Mouse (Mus musculus): ENCODE results near the gene Dido1. TPM values are rescaled to one million over a fixed set of nuclear protein-coding genes. Genes with fewer than 3 reads are reported as not detected.

Dido1 gene
- polyA plus RNA-seq, 1 experiment from 2014 or later, result 30.3 TPM

DNA sequence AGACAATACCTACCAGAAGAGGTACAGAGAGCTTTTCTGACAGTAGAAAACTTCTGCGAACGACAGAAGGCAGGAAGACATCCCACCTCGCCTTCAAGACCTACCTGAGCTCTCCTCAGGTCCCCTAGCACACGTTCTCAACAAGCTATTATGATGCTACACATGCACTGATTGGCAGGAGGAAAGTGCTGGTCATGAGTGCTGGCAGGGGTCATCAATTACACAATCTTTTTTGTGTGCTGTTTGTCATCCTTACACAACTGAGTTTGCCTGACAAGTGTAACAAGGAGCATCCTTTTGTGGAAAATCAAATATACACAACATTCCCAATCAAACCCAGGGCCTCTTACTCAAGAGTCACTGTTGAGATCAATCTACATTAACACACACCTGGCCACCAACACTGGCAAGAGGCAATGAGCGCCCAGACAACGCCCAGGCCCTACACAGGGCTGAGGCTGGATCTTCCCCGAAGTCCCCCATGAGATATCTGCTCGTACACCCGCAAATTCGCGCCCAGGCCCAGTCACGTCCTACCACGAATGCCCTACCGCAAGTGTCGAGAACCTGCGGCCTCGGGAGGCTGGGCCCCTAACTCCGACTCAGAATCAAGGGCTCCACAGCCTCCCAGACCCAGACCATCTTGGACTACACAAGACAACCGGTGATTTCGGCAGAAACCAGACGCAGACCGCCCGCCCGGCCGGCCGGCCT lies 8.6 kb downstream of the Dido1 start:
- no peak for ATAC-seq
- peaks cover 29% of the 10 kb centered on the region for H3K4me1 ChIP-seq (replicated peaks; ENCODE audit: control insufficient read depth, insufficient read depth, low read length)

DNA sequence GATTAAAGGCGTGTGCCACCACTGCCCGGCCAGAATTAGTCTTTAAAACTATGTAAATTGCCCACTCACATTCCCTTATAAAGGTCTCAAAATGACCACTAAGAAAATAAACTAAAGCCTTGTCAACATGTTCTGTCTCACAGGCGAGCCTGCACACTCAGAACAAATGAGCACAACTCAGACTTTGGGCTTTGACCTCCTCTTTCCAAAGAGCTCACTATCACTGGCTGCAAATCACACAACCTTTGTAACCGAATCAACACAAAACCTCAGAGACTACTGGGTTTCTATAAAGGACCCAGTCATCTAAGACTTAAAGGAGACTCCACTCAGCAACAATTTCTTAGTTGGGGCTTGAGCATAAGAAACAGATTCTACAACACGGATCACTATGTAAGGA lies 9.3 kb downstream of the Dido1 start:
- peaks cover 29% of the 10 kb centered on the region for H3K4me1 ChIP-seq (replicated peaks; ENCODE audit: control insufficient read depth, insufficient read depth, low read length)
- H3K27me3 ChIP-seq (replicated peaks; ENCODE audit: control insufficient read depth, insufficient read depth, low read length), result no peaks in the 10 kb centered on the region
- no peaks in the 10 kb centered on the region for H3K36me3 ChIP-seq (ENCODE audit: control insufficient read depth, insufficient read depth)
- peak overlapping the region; percentile 99 for H3K4me2 ChIP-seq (ENCODE audit: low read length)
- 78% methylated on average over 5 of the region's 5 CpGs for WGBS
- H3K9me3 ChIP-seq (ENCODE audit: control insufficient read depth, low read length), result no peaks in the 10 kb centered on the region
- no peak overlapping the region for H3K27ac ChIP-seq (ENCODE audit: low read length)
- peak overlapping the region; percentile 98 for H3K4me3 ChIP-seq (replicated peaks; ENCODE audit: low read length)
- H3K9ac ChIP-seq (replicated peaks; ENCODE audit: low read depth, low read length), result peak overlapping the region; percentile 98
- no peak for ATAC-seq

More for the DNA sequence above, 8.6 kb downstream of the Dido1 start:
- Histone ChIP-seq H3K27me3 (replicated peaks; ENCODE audit: control insufficient read depth, insufficient read depth, low read length) (no peaks in the 10 kb centered on the region), H3K9ac (replicated peaks; ENCODE audit: low read depth, low read length) (peak overlapping the region; percentile 98), H3K36me3 (ENCODE audit: control insufficient read depth, insufficient read depth) (no peaks in the 10 kb centered on the region; the same call in 1 of the 2 replicates), H3K4me2 (ENCODE audit: low read length) (peak overlapping the region; percentile 99), H3K4me3 (replicated peaks; ENCODE audit: low read length) (peak overlapping the region; percentile 98), H3K9me3 (ENCODE audit: control insufficient read depth, low read length) (no peaks in the 10 kb centered on the region), H3K27ac (ENCODE audit: low read length) (peak overlapping the region; percentile 93)
- WGBS, result 6% methylated on average over 26 of the region's 26 CpGs

DNA sequence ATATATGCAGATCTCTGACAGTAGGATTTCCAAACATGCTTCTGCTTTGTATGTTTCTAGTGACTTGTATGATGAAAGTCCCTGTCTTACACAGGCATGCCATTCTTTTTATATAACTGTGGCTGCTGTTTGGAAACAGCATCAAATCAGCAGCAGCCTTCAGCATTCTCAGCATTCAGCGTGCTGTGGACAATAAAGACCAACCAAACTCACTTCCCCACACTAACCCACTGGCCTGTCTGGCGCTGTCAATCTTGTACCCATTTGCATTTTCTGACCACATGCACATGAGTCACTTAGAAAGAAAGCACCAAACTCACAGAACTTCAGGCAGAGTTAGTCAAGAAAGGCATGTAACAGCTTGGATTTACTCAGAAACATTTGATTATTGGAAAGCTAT lies 14.6 kb downstream of the Dido1 start:
- ATAC-seq, result no peak
- 55% methylated on average over 2 of the region's 2 CpGs for WGBS
- H3K4me3 ChIP-seq (replicated peaks; ENCODE audit: low read length), result no peak overlapping the region

DNA sequence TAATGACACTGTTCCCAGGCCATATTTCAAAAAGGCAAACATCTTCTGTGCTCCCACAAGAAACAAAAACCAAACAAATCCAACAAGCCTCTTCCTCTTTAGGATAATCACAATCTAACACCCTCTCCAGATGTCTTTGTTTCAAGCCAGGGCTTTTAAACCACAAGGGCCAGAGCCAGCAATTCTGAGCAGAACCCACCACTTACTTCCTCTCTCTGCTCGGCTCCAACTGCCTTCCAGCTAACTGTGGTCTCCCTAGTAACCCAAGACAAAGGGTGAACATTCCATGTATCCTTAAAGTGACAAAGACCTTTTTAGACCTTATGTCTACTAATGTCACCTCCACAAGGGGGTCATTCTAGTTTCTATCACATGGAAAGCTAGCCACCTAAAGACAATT lies 17.2 kb downstream of the Dido1 start:
- H3K36me3 ChIP-seq (ENCODE audit: control insufficient read depth, insufficient read depth), result peaks cover 20% of the 10 kb centered on the region
- H3K9me3 ChIP-seq (ENCODE audit: control insufficient read depth, low read length), result no peaks in the 10 kb centered on the region
- peaks cover 12% of the 10 kb centered on the region for H3K4me1 ChIP-seq (replicated peaks; ENCODE audit: control insufficient read depth, insufficient read depth, low read length)
- WGBS, result 0% methylated on average over 1 of the region's 1 CpGs
- H3K4me3 ChIP-seq (replicated peaks; ENCODE audit: low read length), result no peak overlapping the region
- peak; percentile 40; the same call in 1 of the 2 replicates for ATAC-seq
- peak overlapping the region; percentile 8; the same call in 1 of the 2 replicates for H3K27ac ChIP-seq (ENCODE audit: low read length)
- H3K9ac ChIP-seq (replicated peaks; ENCODE audit: low read depth, low read length), result no peak overlapping the region
- no peak overlapping the region for H3K4me2 ChIP-seq (ENCODE audit: low read length)
- H3K27me3 ChIP-seq (replicated peaks; ENCODE audit: control insufficient read depth, insufficient read depth, low read length), result no peaks in the 10 kb centered on the region

More for the DNA sequence above, 14.6 kb downstream of the Dido1 start:
- H3K4me1 ChIP-seq (replicated peaks; ENCODE audit: control insufficient read depth, insufficient read depth, low read length), result peaks cover 20% of the 10 kb centered on the region
- no peak overlapping the region for H3K4me2 ChIP-seq (ENCODE audit: low read length)
- H3K9ac ChIP-seq (replicated peaks; ENCODE audit: low read depth, low read length), result no peak overlapping the region
- H3K36me3 ChIP-seq (ENCODE audit: control insufficient read depth, insufficient read depth), result no peaks in the 10 kb centered on the region
- H3K27me3 ChIP-seq (replicated peaks; ENCODE audit: control insufficient read depth, insufficient read depth, low read length), result no peaks in the 10 kb centered on the region
- no peaks in the 10 kb centered on the region for H3K9me3 ChIP-seq (ENCODE audit: control insufficient read depth, low read length)
- H3K27ac ChIP-seq (ENCODE audit: low read length), result no peak overlapping the region

DNA sequence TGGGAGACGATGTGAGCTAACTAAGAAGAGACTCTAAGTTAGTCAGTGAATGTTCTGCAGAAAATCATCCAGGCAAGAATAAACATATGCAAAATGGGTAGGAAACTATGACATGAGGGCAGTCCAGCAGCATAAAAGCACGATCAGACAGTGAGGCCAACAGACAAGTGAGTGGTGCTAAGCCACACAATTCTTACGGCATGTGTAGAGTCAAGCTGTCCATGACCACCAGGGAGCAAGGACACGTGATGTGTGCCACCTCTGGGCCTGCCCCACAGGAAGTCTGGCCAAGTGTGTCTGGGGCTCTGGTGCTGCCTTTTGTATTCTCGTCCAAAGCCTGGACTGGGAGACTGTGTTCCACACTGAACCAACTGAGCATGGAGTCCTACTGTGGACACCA lies 20.0 kb downstream of the Dido1 start:
- no peak overlapping the region for H3K4me2 ChIP-seq (ENCODE audit: low read length)
- no peaks in the 10 kb centered on the region for H3K9me3 ChIP-seq (ENCODE audit: control insufficient read depth, low read length)
- peaks cover 9% of the 10 kb centered on the region for H3K4me1 ChIP-seq (replicated peaks; ENCODE audit: control insufficient read depth, insufficient read depth, low read length)
- whole genome bisulfite sequencing, result 85% methylated on average over 5 of the region's 5 CpGs
- H3K27me3 ChIP-seq (replicated peaks; ENCODE audit: control insufficient read depth, insufficient read depth, low read length), result no peaks in the 10 kb centered on the region
- H3K4me3 ChIP-seq (replicated peaks; ENCODE audit: low read length), result no peak overlapping the region
- ATAC-seq, result no peak
- H3K9ac ChIP-seq (replicated peaks; ENCODE audit: low read depth, low read length), result no peak overlapping the region
- no peak overlapping the region for H3K27ac ChIP-seq (ENCODE audit: low read length)
- peaks cover 38% of the 10 kb centered on the region for H3K36me3 ChIP-seq (ENCODE audit: control insufficient read depth, insufficient read depth)

DNA sequence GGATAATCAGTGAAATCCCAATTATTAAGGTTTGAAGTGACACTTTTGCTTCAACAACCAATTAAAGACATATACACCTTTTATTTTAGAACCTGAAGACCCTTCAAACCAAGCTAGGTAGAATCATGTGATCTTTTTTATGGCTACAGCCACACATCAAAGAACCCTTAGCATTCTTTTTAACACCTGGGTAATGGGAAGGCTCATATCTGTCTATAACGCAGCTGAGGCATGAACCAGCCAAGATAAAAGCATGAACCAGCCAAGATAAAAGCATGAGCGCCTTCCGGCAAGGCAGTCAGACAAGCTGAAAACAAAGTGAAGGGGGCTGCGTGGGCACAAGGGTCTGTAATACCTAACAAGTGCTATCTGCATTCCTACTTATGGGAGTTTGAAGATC lies 25.8 kb downstream of the Dido1 start:
- Histone ChIP-seq H3K27me3 (replicated peaks; ENCODE audit: control insufficient read depth, insufficient read depth, low read length) (no peaks in the 10 kb centered on the region), H3K4me1 (replicated peaks; ENCODE audit: control insufficient read depth, insufficient read depth, low read length) (no peaks in the 10 kb centered on the region), H3K36me3 (ENCODE audit: control insufficient read depth, insufficient read depth) (peaks cover 58% of the 10 kb centered on the region), H3K4me2 (ENCODE audit: low read length) (no peak overlapping the region), H3K27ac (ENCODE audit: low read length) (no peak overlapping the region), H3K4me3 (replicated peaks; ENCODE audit: low read length) (no peak overlapping the region), H3K9ac (replicated peaks; ENCODE audit: low read depth, low read length) (no peak overlapping the region), H3K9me3 (ENCODE audit: control insufficient read depth, low read length) (no peaks in the 10 kb centered on the region)
- WGBS, result 90% methylated on average over 4 of the region's 4 CpGs
- ATAC-seq, result no peak

DNA sequence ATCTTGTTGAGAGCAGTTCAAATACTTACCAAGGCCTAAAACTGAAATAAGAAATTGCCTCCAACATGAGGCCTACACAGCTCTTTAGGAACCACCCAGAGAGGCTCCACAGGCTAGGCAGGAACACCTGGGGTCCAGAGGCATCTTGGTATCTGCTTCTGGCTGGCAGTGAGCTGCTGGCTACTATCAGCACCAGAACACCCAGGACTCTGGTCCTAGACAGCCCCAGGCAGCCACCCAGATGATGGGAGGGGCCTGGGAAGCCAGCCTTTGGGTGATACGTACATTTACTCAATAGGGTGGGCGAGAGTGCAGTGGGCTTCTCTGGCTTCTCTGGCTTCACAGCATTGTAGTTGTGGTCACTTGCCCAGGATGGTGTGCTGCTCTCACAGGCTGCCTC lies 26.3 kb downstream of the Dido1 start:
- no peaks in the 10 kb centered on the region; the same call in 1 of the 2 replicates for H3K4me1 ChIP-seq (replicated peaks; ENCODE audit: control insufficient read depth, insufficient read depth, low read length)
- no peak for ATAC-seq
- no peak overlapping the region for H3K27ac ChIP-seq (ENCODE audit: low read length)
- peaks cover 53% of the 10 kb centered on the region for H3K36me3 ChIP-seq (ENCODE audit: control insufficient read depth, insufficient read depth)
- H3K4me3 ChIP-seq (replicated peaks; ENCODE audit: low read length), result no peak overlapping the region
- no peak overlapping the region for H3K4me2 ChIP-seq (ENCODE audit: low read length)
- H3K9me3 ChIP-seq (ENCODE audit: control insufficient read depth, low read length), result no peaks in the 10 kb centered on the region
- 90% methylated on average over 2 of the region's 2 CpGs for WGBS
- no peak overlapping the region for H3K9ac ChIP-seq (replicated peaks; ENCODE audit: low read depth, low read length)
- no peaks in the 10 kb centered on the region for H3K27me3 ChIP-seq (replicated peaks; ENCODE audit: control insufficient read depth, insufficient read depth, low read length)

DNA sequence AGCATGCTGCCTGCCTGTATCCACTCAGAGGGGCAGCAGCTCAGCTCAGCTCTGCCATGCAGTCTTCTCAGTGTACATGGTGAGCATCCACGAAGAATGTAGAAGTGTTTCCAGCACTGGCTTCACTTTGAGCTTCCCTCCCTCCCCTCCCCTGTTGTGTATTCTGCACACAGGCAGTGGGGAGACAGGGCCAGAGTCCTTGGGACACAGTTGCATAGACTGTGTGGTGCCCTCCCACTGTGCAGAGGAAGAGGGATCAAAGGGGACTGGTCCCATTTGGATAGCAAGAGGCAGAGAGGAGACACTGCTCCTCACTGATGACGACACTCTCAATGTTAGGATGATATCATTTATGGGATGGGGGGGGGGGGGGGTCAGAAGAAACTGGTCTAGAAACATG lies 28.6 kb downstream of the Dido1 start:
- Histone ChIP-seq H3K27me3 (replicated peaks; ENCODE audit: control insufficient read depth, insufficient read depth, low read length) (no peaks in the 10 kb centered on the region), H3K27ac (ENCODE audit: low read length) (no peak overlapping the region), H3K9me3 (ENCODE audit: control insufficient read depth, low read length) (no peaks in the 10 kb centered on the region), H3K4me1 (replicated peaks; ENCODE audit: control insufficient read depth, insufficient read depth, low read length) (no peaks in the 10 kb centered on the region; the same call in 1 of the 2 replicates), H3K4me2 (ENCODE audit: low read length) (no peak overlapping the region), H3K9ac (replicated peaks; ENCODE audit: low read depth, low read length) (no peak overlapping the region), H3K36me3 (ENCODE audit: control insufficient read depth, insufficient read depth) (peaks cover 34% of the 10 kb centered on the region), H3K4me3 (replicated peaks; ENCODE audit: low read length) (no peak overlapping the region)
- no peak for ATAC-seq
- 79% methylated on average over 2 of the region's 2 CpGs for WGBS

DNA sequence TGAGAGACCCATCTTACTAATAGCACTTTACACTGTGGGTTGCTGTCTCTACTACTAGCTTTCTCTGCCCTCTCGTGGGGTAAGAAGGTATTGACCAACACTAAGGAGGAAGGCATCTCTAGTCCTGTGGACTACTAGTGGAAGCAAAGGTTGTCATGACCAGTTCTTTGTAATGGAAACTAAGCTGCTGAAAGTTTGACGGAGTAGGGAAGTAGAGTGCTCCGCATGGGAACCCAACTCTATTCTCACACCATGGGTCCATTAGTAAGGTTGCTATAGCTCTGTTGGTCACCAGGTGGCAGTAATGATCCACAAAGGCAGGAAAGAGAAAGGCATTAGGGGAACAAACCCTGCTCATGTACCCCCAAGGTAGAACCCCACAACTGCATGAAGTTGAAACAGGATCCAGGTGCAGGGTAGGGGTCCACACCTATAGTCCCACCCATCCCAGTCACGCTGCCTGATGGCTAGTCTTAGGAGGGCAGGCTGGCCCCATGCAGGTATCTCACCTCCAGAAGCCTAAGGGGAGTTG lies 31.1 kb downstream of the Dido1 start:
- 30% methylated on average over 4 of the region's 4 CpGs for WGBS
- peak; percentile 78 for ATAC-seq
- Histone ChIP-seq H3K4me3 (replicated peaks; ENCODE audit: low read length) (no peak overlapping the region), H3K27me3 (replicated peaks; ENCODE audit: control insufficient read depth, insufficient read depth, low read length) (no peaks in the 10 kb centered on the region), H3K36me3 (ENCODE audit: control insufficient read depth, insufficient read depth) (peaks cover 19% of the 10 kb centered on the region), H3K4me2 (ENCODE audit: low read length) (no peak overlapping the region), H3K4me1 (replicated peaks; ENCODE audit: control insufficient read depth, insufficient read depth, low read length) (no peaks in the 10 kb centered on the region; the same call in 1 of the 2 replicates), H3K27ac (ENCODE audit: low read length) (no peak overlapping the region), H3K9ac (replicated peaks; ENCODE audit: low read depth, low read length) (no peak overlapping the region), H3K9me3 (ENCODE audit: control insufficient read depth, low read length) (no peaks in the 10 kb centered on the region)

All from forebrain, embryonic 16.5 days (tissue).